Mouse (Mus musculus) Patski (cell line): ENCODE measurements around the gene Smg9. TPM values are rescaled to one million over a fixed set of nuclear protein-coding genes. Genes with fewer than 3 reads are reported as not detected.

Experiments
- ATAC-seq: fragments of 100-300 bp; one replicate; pipeline ENCODE4 v1.8.0; 2021
- CTCF ChIA-PET: fragments of 350-600 bp; sonication (Branson Sonifier 250); formaldehyde crosslinking; loops from one replicate; lab custom pipeline; 2022; ENCODE audit warnings: inconsistent platforms; lab: Charles Lee
- POLR2A ChIA-PET: fragments of 350-600 bp; sonication (Branson Sonifier 250); formaldehyde crosslinking; loops from one replicate; lab custom pipeline; 2022; ENCODE audit warnings: antibody characterized with exemption, inconsistent platforms; lab: Charles Lee
- DNase-seq: peaks from one replicate; pipeline ENCODE4 v3.0.0-alpha.2; 2011; ENCODE audit warnings: low read depth, low spot score
- H3K27me3 ChIP-seq: fragments of 371-371 bp; one replicate; pipeline ENCODE4 v1.5.1; 2021
- CTCF ChIP-seq: fragments of 100-300 bp; IDR thresholded peaks from one replicate; pipeline ENCODE4 v1.5.1; 2021
- in situ Hi-C: fragments of 300-500 bp; cut with MboI; formaldehyde crosslinking; loops from 3 replicates; pipeline ENCODE4 v1.11.1; 2018; ENCODE audit warnings: low pct_unique_long_range_greater_than_20kb, mixed read lengths
- polyA plus RNA-seq: library from polyadenylated mRNA; unstranded; gene quantifications from one replicate; pipeline ENCODE4 v1.2.3, GENCODE M21; 2021

Smg9 gene
- polyA plus RNA-seq, 1 experiment from 2014 or later = 26.6 TPM

DNA sequence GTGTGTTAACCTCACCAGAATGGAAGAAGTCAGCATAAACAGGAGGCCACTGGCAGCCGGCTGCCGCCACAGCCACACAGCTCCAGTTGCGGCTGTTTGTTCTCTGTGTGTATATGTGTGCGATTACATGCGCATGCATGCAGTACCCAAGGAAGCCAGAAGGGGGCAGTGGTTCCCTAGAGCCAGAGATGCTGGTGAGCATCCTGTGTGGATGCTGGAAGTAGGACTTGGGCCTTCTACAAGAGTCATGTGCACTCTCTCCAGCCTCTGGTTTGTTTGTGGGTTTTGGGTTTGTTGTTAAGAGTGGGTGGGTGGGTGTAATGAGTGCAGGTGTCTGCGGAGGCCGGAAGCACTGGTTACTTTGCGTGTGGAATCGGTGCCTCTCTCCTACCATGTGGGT is 3.4 kb downstream of the Smg9 start:
- CTCF ChIA-PET = interaction anchor here (0.9 to 1.2 kb wide), 2 partner anchors 39 to 40 kb away, joined by 3 read pairs; no protein-coding TSS in a partner anchor
- in situ Hi-C loops = no loop called here
- POLR2A ChIA-PET = no interaction called here
- no peak for DNase-seq
- ATAC-seq = no peak
- TF ChIP-seq CTCF = no peak
- no peaks in the 10 kb centered on the region for H3K27me3 ChIP-seq

DNA sequence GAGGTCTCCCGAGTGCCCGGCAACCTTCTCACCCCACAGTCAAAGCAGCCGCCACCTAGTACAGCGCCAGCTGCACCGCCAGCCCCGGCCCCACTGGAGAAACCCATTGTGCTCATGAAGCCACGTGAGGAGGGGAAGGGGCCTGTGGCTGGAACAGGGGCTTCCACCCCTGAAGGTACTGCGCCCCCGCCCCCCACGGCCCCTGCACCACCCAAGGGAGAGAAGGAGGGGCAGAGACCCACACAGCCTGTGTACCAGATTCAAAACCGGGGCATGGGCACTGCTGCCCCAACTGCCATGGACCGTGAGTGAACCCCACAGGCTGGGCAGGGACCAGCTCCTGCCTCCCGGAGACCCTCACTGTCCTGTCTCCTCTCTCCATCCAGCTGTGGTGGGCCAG is 6.2 kb downstream of the Smg9 start:
- in situ Hi-C loops = loop anchor here (5.0 kb wide), 1 partner anchor 38 kb away; no protein-coding TSS in a partner anchor
- POLR2A ChIA-PET = interaction anchor here (1.5 kb wide), 1 partner anchor 40 kb away, joined by 3 read pairs; no protein-coding TSS in a partner anchor
- DNase-seq (no peak), ATAC-seq (no peak)
- CTCF ChIA-PET = interaction anchor here (2.8 to 3.9 kb wide), 2 partner anchors 21 to 41 kb away, joined by 15 to 22 read pairs; no protein-coding TSS in a partner anchor
- no peaks in the 10 kb centered on the region for H3K27me3 ChIP-seq
- TF ChIP-seq CTCF = no peak

DNA sequence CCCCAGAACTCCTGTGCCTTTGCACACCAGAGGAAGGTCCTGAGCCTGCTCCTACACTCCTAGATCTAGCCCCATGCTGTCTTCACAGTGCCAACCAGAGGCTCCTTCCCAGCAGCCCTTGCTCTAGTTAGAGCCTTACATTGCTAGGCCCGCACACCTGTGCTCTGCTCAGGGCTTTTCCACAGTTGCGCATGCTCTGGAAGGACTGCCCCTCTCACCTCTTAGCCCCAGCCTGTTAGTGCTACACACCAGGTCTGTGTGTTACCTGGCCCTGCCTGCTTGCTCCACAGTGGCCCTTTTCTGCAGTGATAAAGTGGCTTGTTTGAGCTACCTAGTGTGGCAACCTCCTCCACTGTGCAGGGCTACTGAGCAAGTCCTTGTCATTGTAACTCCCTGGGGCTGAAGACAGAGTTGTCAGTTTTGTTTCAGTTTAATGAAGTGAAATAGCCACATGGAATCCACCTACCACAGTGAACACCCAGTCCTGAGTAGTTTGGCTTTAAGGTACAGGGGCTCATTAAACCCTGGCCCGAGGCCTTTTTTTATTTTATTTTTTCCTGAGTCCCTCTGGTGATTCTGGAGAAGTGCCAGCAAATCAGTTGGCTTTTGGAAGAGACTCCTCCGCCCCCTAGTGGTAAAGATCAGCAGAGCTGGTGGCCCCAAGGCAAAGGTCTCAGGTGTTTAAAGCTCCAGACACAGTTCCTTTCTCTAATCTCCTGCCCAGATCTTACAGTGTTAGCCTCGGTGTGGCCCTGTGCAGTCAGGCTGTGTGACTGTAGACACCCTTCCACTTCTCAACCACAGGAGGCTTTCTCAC is 7.3 kb downstream of the Smg9 start:
- CTCF ChIA-PET = interaction anchor here (0.8 to 3.9 kb wide), 10 partner anchors 11 to 67 kb away, joined by 3 to 22 read pairs (median 4); no protein-coding TSS in a partner anchor

DNA sequence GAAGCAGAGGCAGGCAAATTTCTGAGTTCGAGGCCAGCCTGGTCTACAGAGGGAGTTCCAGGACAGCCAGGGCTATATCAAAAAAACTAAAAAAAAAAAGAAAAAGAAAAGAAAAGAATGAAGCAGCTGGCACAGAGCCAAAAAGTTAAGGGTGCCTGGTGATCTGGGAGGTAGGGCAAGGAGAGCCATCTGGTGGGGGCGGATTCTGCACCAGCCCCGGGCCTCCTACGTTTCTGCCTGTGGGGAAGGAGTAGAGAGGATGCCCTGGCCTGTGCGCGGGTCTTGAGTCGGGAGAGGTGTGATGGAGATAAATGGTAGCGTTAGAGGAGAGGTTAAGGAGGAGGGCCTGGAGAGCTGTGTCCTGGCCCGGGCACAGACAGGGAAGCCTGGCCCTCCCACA is 8.8 kb downstream of the Smg9 start:
- ChIA-PET CTCF (interaction anchor here (1.2 to 3.9 kb wide), 3 partner anchors 21 to 44 kb away, joined by 3 to 22 read pairs (median 15); no protein-coding TSS in a partner anchor), POLR2A (no interaction called here)
- ATAC-seq = no peak
- no peaks in the 10 kb centered on the region for H3K27me3 ChIP-seq
- in situ Hi-C loops = loop anchor here (5.0 kb wide), 1 partner anchor 41 kb away; no protein-coding TSS in a partner anchor
- DNase-seq = no peak
- TF ChIP-seq CTCF = no peak

More for the DNA sequence above, 7.3 kb downstream of the Smg9 start:
- H3K27me3 ChIP-seq = no peaks in the 10 kb centered on the region
- no peak for DNase-seq
- POLR2A ChIA-PET = interaction anchor here (1.5 kb wide), 1 partner anchor 42 kb away, joined by 3 read pairs; no protein-coding TSS in a partner anchor
- TF ChIP-seq CTCF = no peak
- ATAC-seq = peak; percentile 41
- in situ Hi-C loops = loop anchor here (5.0 kb wide), 1 partner anchor 39 kb away; no protein-coding TSS in a partner anchor

DNA sequence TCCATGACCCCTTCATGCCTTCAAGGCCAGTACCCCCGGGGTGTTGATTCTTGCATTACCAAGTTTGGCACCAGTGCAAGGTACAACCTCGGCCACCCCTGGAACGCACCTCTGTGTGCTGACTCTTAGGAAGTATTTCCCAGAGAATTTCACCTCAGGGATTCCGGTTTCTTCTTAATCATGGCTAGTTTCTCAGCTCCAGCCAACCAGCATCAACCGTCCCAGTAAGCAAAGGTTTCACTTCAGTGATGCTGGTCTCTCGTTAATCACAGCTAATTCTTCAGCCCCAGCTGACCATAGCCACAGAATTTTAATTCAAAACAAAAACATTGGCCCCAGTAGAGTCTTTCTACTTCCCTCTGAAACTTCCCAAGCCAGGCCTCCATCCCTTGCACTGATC is 10.7 kb downstream of the Smg9 start:
- ATAC-seq (peak; percentile 80), DNase-seq (peak; percentile 86)
- ChIA-PET POLR2A (no interaction called here), CTCF (interaction anchor here (0.7 to 2.0 kb wide), 6 partner anchors 14 to 99 kb away, joined by 3 to 6 read pairs (median 4); no protein-coding TSS in a partner anchor)
- TF ChIP-seq CTCF = no peak
- in situ Hi-C loops = no loop called here
- H3K27me3 ChIP-seq = no peaks in the 10 kb centered on the region

DNA sequence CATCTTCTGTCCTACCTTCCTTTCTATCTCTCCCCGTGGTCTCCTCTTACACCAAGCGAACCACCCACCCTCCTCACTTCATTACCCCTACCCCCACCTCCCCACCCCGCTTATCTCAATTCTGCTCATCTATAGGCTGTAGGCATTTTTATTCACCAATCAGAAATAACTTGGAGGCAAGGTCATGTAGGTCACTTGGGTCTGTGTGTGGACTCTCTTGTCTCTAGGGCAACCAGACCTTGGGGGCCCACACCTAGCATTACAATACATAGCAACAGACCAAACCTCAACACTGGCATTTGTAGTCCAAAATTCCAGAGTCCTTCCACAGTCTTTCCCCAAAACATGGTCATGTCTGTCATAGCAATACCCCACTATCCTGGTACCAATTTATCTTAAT is 11.4 kb downstream of the Smg9 start:
- DNase-seq = no peak
- TF ChIP-seq CTCF = no peak
- POLR2A ChIA-PET = no interaction called here
- CTCF ChIA-PET = interaction anchor here (1.0 to 1.6 kb wide), 4 partner anchors 11 to 62 kb away, joined by 3 to 5 read pairs (median 4); no protein-coding TSS in a partner anchor
- no peak for ATAC-seq
- in situ Hi-C loops = no loop called here
- no peaks in the 10 kb centered on the region for H3K27me3 ChIP-seq

DNA sequence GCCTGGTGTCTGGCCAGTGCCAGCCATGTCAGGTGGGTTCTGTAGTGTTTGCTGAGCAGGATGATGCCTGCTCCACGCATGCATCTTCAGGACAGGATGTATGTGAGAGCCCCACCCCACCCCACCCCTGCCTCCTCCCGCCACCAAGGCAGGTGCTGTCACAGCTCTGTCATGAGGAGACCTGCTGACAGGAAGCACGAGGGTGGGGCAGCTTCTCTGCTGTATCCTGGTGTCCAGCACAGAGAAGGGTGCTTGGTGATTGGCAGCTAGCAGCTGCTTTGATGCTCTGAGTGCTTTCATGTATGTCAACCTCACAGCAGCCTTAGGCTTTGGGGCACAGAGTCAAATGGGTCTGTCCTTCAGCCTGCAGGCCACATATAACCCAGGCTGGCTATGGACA is 14.2 kb downstream of the Smg9 start:
- no peak for DNase-seq
- CTCF ChIA-PET = interaction anchor here (2.4 kb wide), 1 partner anchor 10 kb away, joined by 9 read pairs; no protein-coding TSS in a partner anchor
- in situ Hi-C loops = no loop called here
- POLR2A ChIA-PET = interaction anchor here (1.2 kb wide), 1 partner anchor 13 kb away, joined by 3 read pairs; no protein-coding TSS in a partner anchor
- no peak for TF ChIP-seq CTCF
- H3K27me3 ChIP-seq = no peaks in the 10 kb centered on the region
- ATAC-seq = no peak

DNA sequence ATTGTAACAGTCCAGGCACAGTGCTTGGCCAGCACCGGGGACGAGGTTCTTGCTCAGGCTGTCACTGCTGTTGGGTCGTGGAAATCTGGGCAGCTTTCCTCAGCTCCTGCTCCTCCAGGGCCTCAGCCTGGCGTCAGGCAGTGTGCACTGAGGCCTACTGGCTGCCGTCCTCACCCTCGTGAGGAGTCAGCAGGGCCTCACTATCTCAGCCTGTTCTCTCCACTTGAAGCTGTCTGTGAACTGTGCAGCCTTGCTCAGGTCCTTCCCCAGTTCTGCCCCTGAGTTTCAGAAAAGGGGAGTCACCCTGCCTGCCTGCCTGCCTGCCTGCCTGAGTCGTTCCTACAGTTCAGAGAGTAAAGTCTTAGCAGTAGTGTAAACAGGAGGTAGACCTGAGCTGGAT is 15.8 kb downstream of the Smg9 start:
- ATAC-seq (no peak), DNase-seq (no peak)
- in situ Hi-C loops = no loop called here
- ChIA-PET CTCF (interaction anchor here (0.9 kb wide), 1 partner anchor 11 kb away, joined by 3 read pairs; no protein-coding TSS in a partner anchor), POLR2A (no interaction called here)
- H3K27me3 ChIP-seq = no peaks in the 10 kb centered on the region
- no peak for TF ChIP-seq CTCF

DNA sequence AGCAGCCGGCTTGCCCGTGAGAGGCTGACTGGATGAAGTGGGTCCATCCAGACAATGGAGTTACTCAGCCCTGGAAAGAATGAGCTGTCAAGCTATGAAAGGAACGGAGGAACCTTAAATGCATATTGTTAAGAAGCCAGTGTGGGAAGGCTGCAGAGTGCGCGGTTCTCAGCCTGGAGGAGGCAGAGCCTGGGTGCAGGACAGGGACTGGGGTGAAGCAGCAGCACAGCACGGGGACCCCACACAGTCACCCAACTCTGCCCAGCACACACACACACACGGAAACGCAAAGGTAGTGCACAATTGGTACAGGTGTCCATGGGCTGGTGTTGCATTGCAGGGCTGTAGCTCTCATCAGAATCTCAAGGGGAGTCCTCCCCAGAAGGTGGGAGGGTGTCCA is 20.2 kb downstream of the Smg9 start:
- no peak for TF ChIP-seq CTCF
- in situ Hi-C loops = no loop called here
- CTCF ChIA-PET = interaction anchor here (1.5 kb wide), 1 partner anchor 11 kb away, joined by 3 read pairs; no protein-coding TSS in a partner anchor
- no peaks in the 10 kb centered on the region for H3K27me3 ChIP-seq
- POLR2A ChIA-PET = no interaction called here
- ATAC-seq (no peak), DNase-seq (no peak)

DNA sequence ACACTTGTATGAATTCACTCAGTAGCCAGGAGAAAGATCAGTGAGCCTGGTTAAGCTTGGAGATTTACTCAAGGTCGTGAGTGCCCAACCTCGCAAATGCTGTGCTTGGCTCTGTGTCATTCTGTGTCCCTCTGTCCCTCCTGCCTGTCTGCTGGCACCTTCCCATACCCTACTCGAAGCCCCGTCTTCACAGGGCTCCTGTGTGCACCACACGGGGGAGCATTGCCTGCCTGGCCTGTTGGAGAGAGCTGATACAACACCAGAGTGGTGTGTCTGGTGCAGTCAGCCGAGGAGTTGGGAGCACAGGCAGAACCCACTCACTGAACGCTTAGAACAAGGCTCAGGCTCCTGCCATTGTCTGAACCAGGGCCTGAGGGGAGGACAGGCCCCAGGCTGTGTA is 22.2 kb downstream of the Smg9 start:
- no peak for DNase-seq
- ChIA-PET CTCF (interaction anchor here (1.1 to 1.7 kb wide), 3 partner anchors 10 to 26 kb away, joined by 3 to 6 read pairs (median 5); no protein-coding TSS in a partner anchor), POLR2A (interaction anchor here (1.1 kb wide), 1 partner anchor 11 kb away, joined by 3 read pairs; no protein-coding TSS in a partner anchor)
- TF ChIP-seq CTCF = no peak
- no peak for ATAC-seq
- in situ Hi-C loops = no loop called here
- no peaks in the 10 kb centered on the region for H3K27me3 ChIP-seq
